Mouse (Mus musculus) urinary bladder, postnatal 36 days (tissue): ENCODE results near the gene Padi4.

Experiments
- DNase-seq, 2 experiments: peaks; one replicate each; pipeline ENCODE4 v3.0.0; 2022; ENCODE audit warnings: low spot score in 2 of 2, mixed read lengths in 1 of 2

Gene Padi4

GRCm38 (mm10) chr4:140788983-140789382, 14.9 kb upstream of the Padi4 start:
- peak; percentile 55 to 63 for DNase-seq

GRCm38 (mm10) chr4:140788264-140788663, 14.2 kb upstream of the Padi4 start:
- DNase-seq = no peak

- DNase-seq = peak in 1 of 2 experiments; percentile 62
These were observed 13.4 kb upstream of the Padi4 start for GRCm38 (mm10) chr4:140787414-140787813.

- DNase-seq = no peak
These were observed 11.2 kb upstream of the Padi4 start for GRCm38 (mm10) chr4:140785217-140785616.

GRCm38 (mm10) chr4:140784292-140784945, 10.4 kb upstream of the Padi4 start:
- DNase-seq = no peak

- DNase-seq = no peak
These were observed 8.8 kb upstream of the Padi4 start for GRCm38 (mm10) chr4:140782821-140783220.

- no peak for DNase-seq
These were observed 6.5 kb upstream of the Padi4 start for GRCm38 (mm10) chr4:140780507-140780906.

- peak in 1 of 2 experiments; percentile 29 for DNase-seq
These were observed 5.9 kb upstream of the Padi4 start for GRCm38 (mm10) chr4:140779803-140780397.

- DNase-seq = no peak
These were observed 2.6 kb upstream of the Padi4 start for GRCm38 (mm10) chr4:140776623-140777022.

- no peak for DNase-seq
These were observed 1.8 kb upstream of the Padi4 start for GRCm38 (mm10) chr4:140775876-140776275.

GRCm38 (mm10) chr4:140774893-140775292, 857 bp upstream of the Padi4 start:
- no peak for DNase-seq

GRCm38 (mm10) chr4:140771091-140771490, 2.9 kb downstream of the Padi4 start:
- peak in 1 of 2 experiments; percentile 36 for DNase-seq

- DNase-seq = peak in 1 of 2 experiments; percentile 59
These were observed 3.6 kb downstream of the Padi4 start for GRCm38 (mm10) chr4:140770433-140770832.

GRCm38 (mm10) chr4:140768973-140769372, 5.1 kb downstream of the Padi4 start:
- no peak for DNase-seq

- DNase-seq = no peak
These were observed 8.1 kb downstream of the Padi4 start for GRCm38 (mm10) chr4:140765936-140766335.

- DNase-seq = peak; percentile 47 to 61
These were observed 10.9 kb downstream of the Padi4 start for GRCm38 (mm10) chr4:140763158-140763557.

GRCm38 (mm10) chr4:140761601-140762000, 12.4 kb downstream of the Padi4 start:
- DNase-seq = no peak

GRCm38 (mm10) chr4:140755811-140756210, 18.2 kb downstream of the Padi4 start:
- no peak for DNase-seq

- DNase-seq = no peak
These were observed 20.7 kb downstream of the Padi4 start for GRCm38 (mm10) chr4:140753366-140753765.

GRCm38 (mm10) chr4:140750328-140750727, 23.7 kb downstream of the Padi4 start:
- DNase-seq = no peak

GRCm38 (mm10) chr4:140747978-140748377, 26.1 kb downstream of the Padi4 start:
- DNase-seq = no peak

GRCm38 (mm10) chr4:140744654-140745053, 29.4 kb downstream of the Padi4 start:
- peak; percentile 37 to 45 for DNase-seq

GRCm38 (mm10) chr4:140743086-140743485, 30.9 kb downstream of the Padi4 start:
- DNase-seq = no peak
